Mouse (Mus musculus): ENCODE measurements around the gene Smyd3.

DNA sequence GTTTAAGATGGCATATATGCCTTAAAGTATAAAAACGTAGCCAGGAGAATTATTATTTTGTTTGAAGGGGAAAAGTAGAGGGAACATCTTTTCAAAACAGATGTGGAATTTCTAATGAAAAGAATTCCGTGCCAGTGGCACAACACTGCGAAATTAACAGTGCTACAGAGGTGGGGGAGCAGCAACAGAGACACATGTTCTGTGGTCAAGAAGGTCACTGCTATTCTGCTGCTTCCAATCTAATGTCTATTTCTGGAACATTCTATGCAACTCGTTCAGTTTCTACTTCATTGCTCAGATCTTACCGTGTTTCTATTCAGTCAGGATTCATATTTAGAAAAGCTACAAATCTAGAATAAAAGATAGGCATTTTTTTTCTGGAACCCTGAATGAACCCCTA lies 117.0 kb downstream of the Smyd3 start:
- no peak for TF ChIP-seq CTCF (IDR thresholded peaks at IDR 0.05; ENCODE audit: insufficient read depth, low read depth, low read length)
- no peak for TF ChIP-seq POLR2A (IDR thresholded peaks at IDR 0.05; ENCODE audit: insufficient read depth, low read depth, low read length)

Data from olfactory bulb, adult 2 months (tissue).